Mouse (Mus musculus): ENCODE measurements around the gene Vdac2.

- TF ChIP-seq CTCF (IDR thresholded peaks at IDR 0.05; ENCODE audit: insufficient read depth, low read depth, low read length) (no peak), POLR2A (IDR thresholded peaks at IDR 0.05; ENCODE audit: insufficient read depth, low read depth, low read length) (no peak)
These were observed 66.7 kb downstream of the Vdac2 start for GRCm38 (mm10) chr14:21891581-21892340.

Data from olfactory bulb, adult 2 months (tissue).